Mouse (Mus musculus): ENCODE results near the gene Mcrs1. TPM values are rescaled to one million over a fixed set of nuclear protein-coding genes. Genes with fewer than 3 reads are reported as not detected.

Gene Mcrs1
- 25.1 and 27.2 TPM in 2 replicates for polyA plus RNA-seq (2015; fragmentation: Nextera tagmentation; extraction: Ambion mirVana)

DNA sequence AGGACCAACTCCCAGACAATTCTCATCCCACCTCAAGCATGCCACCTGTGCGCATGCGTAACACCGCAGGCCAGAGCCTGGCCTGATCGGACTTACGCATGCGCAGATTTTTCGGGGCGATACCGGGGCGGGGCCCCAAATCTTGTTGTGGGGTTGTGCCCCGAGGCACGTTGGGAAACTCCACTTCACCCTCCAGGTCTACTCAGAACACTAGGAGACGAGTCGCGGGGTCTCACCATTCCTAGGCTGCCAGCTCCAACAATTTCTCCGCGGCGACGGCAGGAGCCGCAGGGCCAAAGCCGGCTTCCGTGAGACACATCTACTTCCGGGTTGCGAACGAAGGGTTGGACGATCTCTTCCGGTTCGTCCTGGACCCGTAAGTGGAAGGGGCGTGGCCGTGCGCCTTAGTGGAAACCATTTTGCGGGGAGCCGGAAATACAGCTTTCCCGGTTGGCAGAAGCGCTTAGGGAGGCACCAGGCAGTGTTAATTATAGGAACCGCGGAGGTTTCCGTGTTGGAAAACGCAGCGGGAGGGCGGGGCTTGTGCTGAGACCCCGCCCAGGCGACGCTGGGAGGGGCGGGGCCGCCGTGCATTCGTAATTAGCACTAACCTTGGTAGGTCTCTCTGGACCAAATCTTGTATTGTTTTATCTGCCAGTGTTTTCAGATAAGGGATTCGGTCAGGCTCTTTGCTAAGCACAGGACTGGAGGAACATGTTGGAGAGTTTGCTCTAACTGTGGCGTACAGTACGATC, at the start of gene Mcrs1:
TSS of gene Mcrs1 (minus strand) at position 336 of the 755 bp plus-strand sequence.
- peaks cover 8% of the 10 kb centered on the region for H3K36me3 ChIP-seq (replicated peaks; ENCODE audit: insufficient read depth, low read length)
- peak within 1 kb of the TSS; percentile 73 for H3K4me3 ChIP-seq (ENCODE audit: low read depth, low read length)
- TF ChIP-seq EP300 (IDR thresholded peaks at IDR 0.05; ENCODE audit: low read depth) (peak; percentile 82), CTCF (IDR thresholded peaks at IDR 0.05; ENCODE audit: low read depth) (no peak)
- peak within 1 kb of the TSS; percentile 73 for H3K9ac ChIP-seq (replicated peaks)
- ATAC-seq (peak; percentile 93), DNase-seq (peak; percentile 94)
- H3K4me2 ChIP-seq (ENCODE audit: low read depth, low read length) = peak within 1 kb of the TSS; percentile 95
- H3K27ac ChIP-seq (ENCODE audit: low read depth) = peak within 1 kb of the TSS; percentile 96
- no peaks in the 10 kb centered on the region for H3K27me3 ChIP-seq (ENCODE audit: insufficient read depth, low read length)
- no peaks in the 10 kb centered on the region for H3K9me3 ChIP-seq (ENCODE audit: low read length)
- H3K4me1 ChIP-seq (ENCODE audit: insufficient read depth) = peaks cover 25% of the 10 kb centered on the region
- under 1% methylated on average over 52 of the region's 52 CpGs for WGBS (ENCODE audit: insufficient replicate concordance)

DNA sequence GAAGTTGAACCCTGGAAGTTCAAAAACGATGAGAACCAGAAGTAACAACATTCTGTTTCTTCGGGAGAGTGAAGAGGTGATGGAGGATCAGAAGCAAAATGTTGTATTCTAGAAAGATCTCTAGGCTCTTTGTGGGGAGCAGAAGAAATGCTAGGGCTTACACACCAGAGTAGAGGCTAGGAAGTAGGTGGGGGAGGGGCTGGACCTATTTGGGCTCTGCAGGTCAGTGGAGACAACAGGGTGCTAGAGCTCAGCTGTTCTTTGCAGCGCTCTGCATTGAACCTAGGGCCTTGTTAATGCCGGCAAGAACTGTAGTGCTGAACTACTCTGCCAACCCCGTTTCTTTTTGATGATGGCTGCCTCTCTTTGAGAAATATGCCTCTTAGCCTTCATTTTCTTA, 44.5 kb upstream of the Mcrs1 start:
- H3K9me3 ChIP-seq (ENCODE audit: low read length) = no peaks in the 10 kb centered on the region
- 48% methylated on average over 5 of the region's 5 CpGs for WGBS (ENCODE audit: insufficient replicate concordance)
- H3K9ac ChIP-seq (replicated peaks) = no peak overlapping the region
- H3K27me3 ChIP-seq (ENCODE audit: insufficient read depth, low read length) = no peaks in the 10 kb centered on the region
- peak overlapping the region; percentile 79 for H3K4me2 ChIP-seq (ENCODE audit: low read depth, low read length)
- no peak for TF ChIP-seq CTCF (IDR thresholded peaks at IDR 0.05; ENCODE audit: low read depth)
- TF ChIP-seq EP300 (IDR thresholded peaks at IDR 0.05; ENCODE audit: low read depth) = no peak
- H3K36me3 ChIP-seq (replicated peaks; ENCODE audit: insufficient read depth, low read length) = no peaks in the 10 kb centered on the region
- H3K4me3 ChIP-seq (ENCODE audit: low read depth, low read length) = no peak overlapping the region
- H3K4me1 ChIP-seq (ENCODE audit: insufficient read depth) = peaks cover 27% of the 10 kb centered on the region
- ATAC-seq = no peak
- DNase-seq = no peak
- H3K27ac ChIP-seq (ENCODE audit: low read depth) = no peak overlapping the region

DNA sequence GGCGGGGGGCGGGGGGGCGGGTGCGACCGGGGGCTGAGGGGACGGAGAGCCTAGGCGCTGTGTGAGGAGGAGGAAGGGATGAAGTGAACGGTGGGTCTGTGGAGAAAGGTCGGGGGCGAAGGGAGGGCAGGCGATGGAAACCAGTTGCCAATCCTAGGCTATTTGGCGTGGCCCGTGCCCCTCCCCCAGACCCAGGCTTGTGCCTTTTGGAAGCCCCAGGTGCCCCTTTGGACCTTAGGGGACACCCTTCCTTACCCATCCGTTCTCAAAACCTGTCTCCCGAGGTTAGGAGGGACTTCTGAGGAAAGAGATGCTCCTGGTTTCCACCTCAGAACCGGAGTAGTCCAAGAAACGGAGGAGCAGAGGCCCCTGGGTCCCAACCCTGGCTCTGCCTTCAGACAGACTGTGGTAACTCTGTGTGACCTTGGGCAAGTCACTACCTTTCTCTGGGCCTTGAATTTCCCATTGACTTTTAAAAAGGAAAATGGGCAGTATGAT, 43.8 kb upstream of the Mcrs1 start, which contains the start of gene Fam186b:
TSS of gene Fam186b (minus strand) at position 405 of the 498 bp plus-strand sequence.
- H3K4me1 ChIP-seq (ENCODE audit: insufficient read depth) = peaks cover 27% of the 10 kb centered on the region
- H3K36me3 ChIP-seq (replicated peaks; ENCODE audit: insufficient read depth, low read length) = no peaks in the 10 kb centered on the region
- DNase-seq (no peak), ATAC-seq (peak; percentile 7; the same call in 1 of the 2 replicates)
- TF ChIP-seq EP300 (IDR thresholded peaks at IDR 0.05; ENCODE audit: low read depth) (no peak), CTCF (IDR thresholded peaks at IDR 0.05; ENCODE audit: low read depth) (no peak)
- peak within 1 kb of the TSS; percentile 79 for H3K4me2 ChIP-seq (ENCODE audit: low read depth, low read length)
- peak within 1 kb of the TSS; percentile 71; the same call in 1 of the 2 replicates for H3K27ac ChIP-seq (ENCODE audit: low read depth)
- peak within 1 kb of the TSS; percentile 72 for H3K4me3 ChIP-seq (ENCODE audit: low read depth, low read length)
- no peaks in the 10 kb centered on the region for H3K27me3 ChIP-seq (ENCODE audit: insufficient read depth, low read length)
- 6% methylated on average over 15 of the region's 17 CpGs for WGBS (ENCODE audit: insufficient replicate concordance)
- H3K9ac ChIP-seq (replicated peaks) = peak within 1 kb of the TSS; percentile 70
- H3K9me3 ChIP-seq (ENCODE audit: low read length) = no peaks in the 10 kb centered on the region

DNA sequence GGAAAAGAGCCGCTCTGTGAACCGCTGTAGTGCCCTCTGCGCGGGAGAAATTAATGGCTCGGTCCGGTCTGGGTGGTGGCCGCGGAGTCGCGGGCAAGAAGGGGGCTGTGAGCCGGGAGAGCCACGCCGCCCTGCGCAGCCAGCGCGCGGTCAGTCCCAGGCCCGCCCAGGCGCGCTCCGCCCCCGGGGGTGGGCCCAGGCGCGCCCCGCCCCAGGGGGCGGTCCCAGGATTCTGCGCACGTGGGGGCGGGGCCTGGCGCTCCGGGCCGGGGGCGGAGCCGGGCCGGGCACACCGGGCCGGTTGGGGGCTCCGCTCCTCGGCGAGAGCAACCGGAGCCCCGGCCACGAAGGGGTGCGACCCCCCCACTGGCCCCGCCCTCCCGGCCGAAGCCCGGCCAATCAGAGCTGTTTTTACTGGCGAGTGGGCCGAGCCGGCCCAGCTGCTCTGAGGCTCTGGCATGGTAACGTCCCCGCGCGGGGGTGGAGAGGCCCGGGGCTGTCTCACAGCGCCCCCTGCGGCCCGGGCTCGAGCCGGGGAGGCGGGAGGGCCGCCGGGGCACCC, 43.1 kb upstream of the Mcrs1 start, which contains the start of gene Prpf40b:
TSS of gene Prpf40b (plus strand) at position 275 of the 562 bp plus-strand sequence.
- TF ChIP-seq EP300 (IDR thresholded peaks at IDR 0.05; ENCODE audit: low read depth) = no peak
- TF ChIP-seq CTCF (IDR thresholded peaks at IDR 0.05; ENCODE audit: low read depth) = peak; percentile 57
- 0% methylated on average over 22 of the region's 64 CpGs for WGBS (ENCODE audit: insufficient replicate concordance)
- no peaks in the 10 kb centered on the region for H3K9me3 ChIP-seq (ENCODE audit: low read length)
- H3K27ac ChIP-seq (ENCODE audit: low read depth) = peak within 1 kb of the TSS; percentile 71; the same call in 1 of the 2 replicates
- DNase-seq (peak; percentile 90), ATAC-seq (peak; percentile 92)
- H3K4me1 ChIP-seq (ENCODE audit: insufficient read depth) = peaks cover 27% of the 10 kb centered on the region
- no peaks in the 10 kb centered on the region for H3K27me3 ChIP-seq (ENCODE audit: insufficient read depth, low read length)
- H3K4me2 ChIP-seq (ENCODE audit: low read depth, low read length) = peak within 1 kb of the TSS; percentile 79
- H3K4me3 ChIP-seq (ENCODE audit: low read depth, low read length) = peak within 1 kb of the TSS; percentile 72
- H3K36me3 ChIP-seq (replicated peaks; ENCODE audit: insufficient read depth, low read length) = no peaks in the 10 kb centered on the region
- peak within 1 kb of the TSS; percentile 70 for H3K9ac ChIP-seq (replicated peaks)

DNA sequence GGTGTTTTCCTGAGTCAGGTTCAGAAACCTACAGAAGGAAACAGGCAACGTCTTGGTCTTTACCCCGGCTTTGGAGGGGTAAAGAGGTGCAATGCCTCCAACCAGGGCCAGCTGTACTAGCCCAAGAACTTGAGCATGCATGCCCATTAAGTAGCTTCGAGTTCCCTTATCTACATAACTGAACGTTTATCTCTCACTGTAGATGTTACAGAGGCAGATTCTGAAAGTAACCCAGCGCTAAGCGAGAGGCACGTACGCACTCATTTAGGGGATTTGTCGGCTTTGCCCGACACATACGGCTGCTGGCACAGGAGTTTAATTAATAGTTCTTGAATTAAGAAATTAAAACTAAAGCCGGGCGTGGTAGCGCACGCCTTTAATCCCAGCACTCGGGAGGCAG, 42.5 kb upstream of the Mcrs1 start:
- Histone ChIP-seq H3K4me2 (ENCODE audit: low read depth, low read length) (peak overlapping the region; percentile 79), H3K4me3 (ENCODE audit: low read depth, low read length) (peak overlapping the region; percentile 72), H3K36me3 (replicated peaks; ENCODE audit: insufficient read depth, low read length) (no peaks in the 10 kb centered on the region), H3K4me1 (ENCODE audit: insufficient read depth) (peaks cover 27% of the 10 kb centered on the region), H3K27me3 (ENCODE audit: insufficient read depth, low read length) (no peaks in the 10 kb centered on the region), H3K27ac (ENCODE audit: low read depth) (no peak overlapping the region), H3K9ac (replicated peaks) (peak overlapping the region; percentile 70), H3K9me3 (ENCODE audit: low read length) (no peaks in the 10 kb centered on the region)
- DNase-seq = no peak
- ATAC-seq = no peak
- WGBS (ENCODE audit: insufficient replicate concordance) = 6% methylated on average over 16 of the region's 16 CpGs
- no peak for TF ChIP-seq EP300 (IDR thresholded peaks at IDR 0.05; ENCODE audit: low read depth)

DNA sequence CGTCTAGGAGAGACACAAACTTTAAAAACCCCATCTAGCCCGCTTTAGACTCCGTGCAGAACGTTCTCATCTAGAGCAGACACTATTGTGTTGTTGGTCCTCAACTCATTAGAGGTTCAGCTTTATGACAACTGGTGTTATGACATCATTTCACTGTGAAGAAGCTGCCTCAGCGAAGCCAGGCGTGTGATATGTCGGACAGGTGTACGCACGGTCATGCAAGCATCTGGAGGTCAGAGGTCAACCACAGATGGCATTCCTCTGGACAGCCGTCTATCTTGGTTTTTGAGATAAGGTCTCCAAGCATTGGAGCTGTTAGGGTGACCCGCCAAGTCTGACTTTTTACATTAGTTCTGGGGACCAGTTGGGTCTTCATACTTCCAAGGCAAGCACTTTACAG, 38.8 kb upstream of the Mcrs1 start:
- Histone ChIP-seq H3K9me3 (ENCODE audit: low read length) (no peaks in the 10 kb centered on the region), H3K27ac (ENCODE audit: low read depth) (no peak overlapping the region), H3K4me2 (ENCODE audit: low read depth, low read length) (no peak overlapping the region), H3K27me3 (ENCODE audit: insufficient read depth, low read length) (no peaks in the 10 kb centered on the region), H3K4me3 (ENCODE audit: low read depth, low read length) (no peak overlapping the region), H3K36me3 (replicated peaks; ENCODE audit: insufficient read depth, low read length) (no peaks in the 10 kb centered on the region), H3K9ac (replicated peaks) (no peak overlapping the region), H3K4me1 (ENCODE audit: insufficient read depth) (peaks cover 7% of the 10 kb centered on the region; the same call in 1 of the 2 replicates)
- TF ChIP-seq CTCF (IDR thresholded peaks at IDR 0.05; ENCODE audit: low read depth) (no peak), EP300 (IDR thresholded peaks at IDR 0.05; ENCODE audit: low read depth) (no peak)
- DNase-seq (no peak), ATAC-seq (no peak)
- WGBS (ENCODE audit: insufficient replicate concordance) = 80% methylated on average over 11 of the region's 11 CpGs

All from liver, postnatal 0 days (tissue).